Mouse (Mus musculus) spleen, postnatal 4 days (tissue): ENCODE results near the gene Plpp2.

Source experiments
- DNase-seq, 2 experiments: peaks; one replicate each; pipeline ENCODE4 v3.0.0; 2022; ENCODE audit warnings: low spot score in 2 of 2

Plpp2 gene

GRCm38 (mm10) chr10:79533126-79533911, at the start of gene Plpp2:
Gene Plpp2, minus strand, starts transcription at chr10:79533796.
- peak; percentile 73 to 85 for DNase-seq

GRCm38 (mm10) chr10:79581501-79581900, 47.9 kb upstream of the Plpp2 start:
- DNase-seq, result no peak

- DNase-seq, result peak; percentile 56 to 85
Observed at GRCm38 (mm10) chr10:79580811-79581210, 47.2 kb upstream of the Plpp2 start.

- DNase-seq, result no peak
Observed at GRCm38 (mm10) chr10:79580356-79580755, 46.8 kb upstream of the Plpp2 start.

- no peak for DNase-seq
Observed at GRCm38 (mm10) chr10:79579781-79580180, 46.2 kb upstream of the Plpp2 start.

- DNase-seq, result no peak
Observed at GRCm38 (mm10) chr10:79578891-79579290, 45.3 kb upstream of the Plpp2 start.

- no peak for DNase-seq
Observed at GRCm38 (mm10) chr10:79578276-79578675, 44.7 kb upstream of the Plpp2 start.

GRCm38 (mm10) chr10:79577376-79577775, 43.8 kb upstream of the Plpp2 start:
- DNase-seq, result no peak

- no peak for DNase-seq
Observed at GRCm38 (mm10) chr10:79575754-79576153, 42.2 kb upstream of the Plpp2 start.

GRCm38 (mm10) chr10:79574796-79575195, 41.2 kb upstream of the Plpp2 start:
- DNase-seq, result no peak

- no peak for DNase-seq
Observed at GRCm38 (mm10) chr10:79574350-79574749, 40.8 kb upstream of the Plpp2 start.

- no peak for DNase-seq
Observed at GRCm38 (mm10) chr10:79573611-79574010, 40.0 kb upstream of the Plpp2 start.

- no peak for DNase-seq
Observed at GRCm38 (mm10) chr10:79571314-79571713, 37.7 kb upstream of the Plpp2 start.

- DNase-seq, result no peak
Observed at GRCm38 (mm10) chr10:79569921-79570320, 36.3 kb upstream of the Plpp2 start.

- no peak for DNase-seq
Observed at GRCm38 (mm10) chr10:79559716-79560115, 26.1 kb upstream of the Plpp2 start.

GRCm38 (mm10) chr10:79557496-79557895, 23.9 kb upstream of the Plpp2 start:
- DNase-seq, result no peak

- DNase-seq, result no peak
Observed at GRCm38 (mm10) chr10:79556951-79557350, 23.4 kb upstream of the Plpp2 start.

GRCm38 (mm10) chr10:79555238-79555724, 21.7 kb upstream of the Plpp2 start:
- no peak for DNase-seq

GRCm38 (mm10) chr10:79554330-79555237, 21.0 kb upstream of the Plpp2 start, which contains the start of gene Mier2:
Gene Mier2, minus strand, starts transcription at chr10:79555199.
- peak; percentile 67 to 84 for DNase-seq

GRCm38 (mm10) chr10:79553691-79554090, 20.1 kb upstream of the Plpp2 start:
- DNase-seq, result no peak

- DNase-seq, result no peak
Observed at GRCm38 (mm10) chr10:79553176-79553575, 19.6 kb upstream of the Plpp2 start.

GRCm38 (mm10) chr10:79552531-79552930, 18.9 kb upstream of the Plpp2 start:
- DNase-seq, result no peak
